Mouse (Mus musculus) heart, embryonic 15.5 days (tissue): Measurements from ENCODE around the gene Thap11. TPM values are rescaled to one million over a fixed set of nuclear protein-coding genes. Genes with fewer than 3 reads are reported as not detected.

Experiments used
- ATAC-seq: fragments of 200-750 bp; cut with Nextera tagmentation; replicated peaks from 2 replicates; pipeline ENCODE4 v1.8.0; 2017; ENCODE audit warnings: low read depth, moderate TSS enrichment; ENCODE audit not compliant: insufficient number of reproducible peaks, insufficient read depth, low FRiP score
- H3K27ac ChIP-seq: fragments of 300-500 bp; sonication (generic); 2 replicates; pipeline ENCODE4 v1.5.1; 2015; ENCODE audit warnings: mild to moderate bottlenecking, inconsistent platforms
- H3K27me3 ChIP-seq: fragments of 300-500 bp; sonication (generic); 2 replicates; pipeline ENCODE4 v1.6.1; 2015; ENCODE audit warnings: inconsistent platforms
- H3K36me3 ChIP-seq: fragments of 300-500 bp; sonication (generic); 2 replicates; pipeline ENCODE4 v1.6.1; 2015; ENCODE audit warnings: mild to moderate bottlenecking, inconsistent platforms
- H3K4me1 ChIP-seq: fragments of 300-500 bp; sonication (generic); replicated peaks from 2 replicates; pipeline ENCODE4 v1.6.1; 2015; ENCODE audit warnings: inconsistent platforms
- H3K4me2 ChIP-seq: fragments of 300-500 bp; sonication (generic); 2 replicates; pipeline ENCODE4 v1.6.1; 2015; ENCODE audit warnings: inconsistent platforms, mild to moderate bottlenecking, moderate library complexity
- H3K4me3 ChIP-seq: fragments of 300-500 bp; sonication (generic); 2 replicates; pipeline ENCODE4 v1.5.1; 2015; ENCODE audit warnings: mild to moderate bottlenecking, inconsistent platforms
- H3K9ac ChIP-seq: fragments of 300-500 bp; sonication (generic); 2 replicates; pipeline ENCODE4 v1.6.1; 2015; ENCODE audit warnings: mild to moderate bottlenecking, inconsistent platforms
- H3K9me3 ChIP-seq: fragments of 300-500 bp; sonication (generic); replicated peaks from 2 replicates; pipeline ENCODE4 v1.6.1; 2016; ENCODE audit warnings: inconsistent platforms
- WGBS: fragments of 180-500 bp; shearing (Covaris S2); methylation state at CpG from one replicate; pipeline ENCODE4 v1.1.7; 2015; ENCODE audit warnings: mixed read lengths; 5-methylcytosine and 5-hydroxymethylcytosine counted together
- polyA plus RNA-seq: library from polyadenylated mRNA; unstranded; fragments of >200 nt; fragmentation: Nextera tagmentation; extraction: Ambion mirVana; gene quantifications from 2 replicates; pipeline ENCODE4 v1.2.1, GENCODE M21; 2015

Thap11 gene
- polyA plus RNA-seq, 1 experiment from 2014 or later: 44.7 TPM

GRCm38 (mm10) chr8:105874301-105874700 lies 19.4 kb downstream of the Thap11 start:
- WGBS: 40% methylated on average over 6 of the region's 6 CpGs
- H3K9ac ChIP-seq: no peak overlapping the region
- H3K27me3 ChIP-seq: no peaks in the 10 kb centered on the region
- no peaks in the 10 kb centered on the region for H3K9me3 ChIP-seq
- ATAC-seq: peak; percentile 72; the same call in 1 of the 2 replicates
- peaks cover 43% of the 10 kb centered on the region for H3K36me3 ChIP-seq
- no peak overlapping the region for H3K4me3 ChIP-seq
- peak overlapping the region; percentile 75 for H3K27ac ChIP-seq
- H3K4me2 ChIP-seq: peak overlapping the region; percentile 13
- H3K4me1 ChIP-seq: peaks cover 27% of the 10 kb centered on the region

- Histone ChIP-seq H3K9me3 (no peaks in the 10 kb centered on the region), H3K27me3 (no peaks in the 10 kb centered on the region), H3K27ac (peak within 1 kb of the TSS; percentile 76), H3K4me1 (peaks cover 18% of the 10 kb centered on the region), H3K4me2 (peak within 1 kb of the TSS; percentile 85), H3K36me3 (peaks cover 53% of the 10 kb centered on the region), H3K9ac (peak within 1 kb of the TSS; percentile 96), H3K4me3 (peak within 1 kb of the TSS; percentile 97)
- WGBS: under 1% methylated on average over 45 of the region's 45 CpGs
- peak; percentile 75 for ATAC-seq
Observed at GRCm38 (mm10) chr8:105880754-105881520, 26.0 kb downstream of the Thap11 start, which contains the start of gene Edc4. Edc4 (plus strand) TSS chr8:105880881.

- Histone ChIP-seq H3K4me1 (peaks cover 6% of the 10 kb centered on the region), H3K9ac (no peak overlapping the region), H3K27me3 (no peaks in the 10 kb centered on the region), H3K27ac (no peak overlapping the region), H3K4me2 (no peak overlapping the region), H3K4me3 (no peak overlapping the region), H3K9me3 (no peaks in the 10 kb centered on the region), H3K36me3 (peaks cover 78% of the 10 kb centered on the region)
- WGBS: 91% methylated on average over 12 of the region's 12 CpGs
- ATAC-seq: no peak
Observed at GRCm38 (mm10) chr8:105889756-105890465, 35.0 kb downstream of the Thap11 start.

- Histone ChIP-seq H3K4me3 (no peak overlapping the region), H3K27ac (no peak overlapping the region), H3K27me3 (no peaks in the 10 kb centered on the region), H3K9ac (no peak overlapping the region), H3K4me2 (no peak overlapping the region), H3K9me3 (no peaks in the 10 kb centered on the region), H3K4me1 (peaks cover 6% of the 10 kb centered on the region), H3K36me3 (peaks cover 68% of the 10 kb centered on the region)
- no peak for ATAC-seq
- WGBS: 86% methylated on average over 6 of the region's 6 CpGs
Observed at GRCm38 (mm10) chr8:105890870-105891269, 35.9 kb downstream of the Thap11 start.

GRCm38 (mm10) chr8:105892432-105892831 lies 37.5 kb downstream of the Thap11 start:
- no peak for ATAC-seq
- Histone ChIP-seq H3K27me3 (no peaks in the 10 kb centered on the region), H3K4me2 (no peak overlapping the region), H3K4me1 (peaks cover 6% of the 10 kb centered on the region), H3K9ac (no peak overlapping the region), H3K4me3 (no peak overlapping the region), H3K36me3 (peaks cover 53% of the 10 kb centered on the region), H3K27ac (no peak overlapping the region), H3K9me3 (no peaks in the 10 kb centered on the region)
- 81% methylated on average over 6 of the region's 6 CpGs for WGBS

GRCm38 (mm10) chr8:105893339-105893738 lies 38.4 kb downstream of the Thap11 start, which contains the start of gene Nrn1l:
Nrn1l (plus strand) TSS chr8:105893567.
- Histone ChIP-seq H3K9me3 (no peaks in the 10 kb centered on the region), H3K27me3 (no peaks in the 10 kb centered on the region), H3K4me3 (no peak within 1 kb of the TSS), H3K27ac (peak within 1 kb of the TSS; percentile 54; the same call in 1 of the 2 replicates), H3K4me1 (peaks cover 6% of the 10 kb centered on the region), H3K4me2 (peak within 1 kb of the TSS; percentile 36), H3K36me3 (peaks cover 44% of the 10 kb centered on the region), H3K9ac (0 out of 2 replicates have a peak within 1 kb of the TSS, but pooled peaks have one; percentile 14)
- 9% methylated on average over 11 of the region's 11 CpGs for WGBS
- ATAC-seq: peak; percentile 86

- Histone ChIP-seq H3K4me2 (no peak overlapping the region), H3K9ac (no peak overlapping the region), H3K36me3 (peaks cover 1% of the 10 kb centered on the region; the same call in 1 of the 2 replicates), H3K4me3 (no peak overlapping the region), H3K9me3 (no peaks in the 10 kb centered on the region), H3K4me1 (peaks cover 18% of the 10 kb centered on the region), H3K27me3 (no peaks in the 10 kb centered on the region), H3K27ac (no peak overlapping the region)
- WGBS: 63% methylated on average over 9 of the region's 9 CpGs
- ATAC-seq: no peak
Observed at GRCm38 (mm10) chr8:105897801-105898480, 43.0 kb downstream of the Thap11 start.

GRCm38 (mm10) chr8:105900180-105900940 lies 45.4 kb downstream of the Thap11 start, which contains the start of gene Pskh1:
Pskh1 (plus strand) TSS chr8:105900441.
- no peaks in the 10 kb centered on the region for H3K27me3 ChIP-seq
- H3K4me1 ChIP-seq: peaks cover 12% of the 10 kb centered on the region
- H3K9me3 ChIP-seq: no peaks in the 10 kb centered on the region
- ATAC-seq: peak; percentile 95
- peak within 1 kb of the TSS; percentile 93 for H3K27ac ChIP-seq
- H3K4me3 ChIP-seq: peak within 1 kb of the TSS; percentile 97
- no peaks in the 10 kb centered on the region for H3K36me3 ChIP-seq
- H3K4me2 ChIP-seq: peak within 1 kb of the TSS; percentile 70
- H3K9ac ChIP-seq: peak within 1 kb of the TSS; percentile 99
- WGBS: under 1% methylated on average over 68 of the region's 68 CpGs

GRCm38 (mm10) chr8:105900941-105901616 lies 46.1 kb downstream of the Thap11 start:
- Histone ChIP-seq H3K9me3 (no peaks in the 10 kb centered on the region), H3K36me3 (no peaks in the 10 kb centered on the region), H3K27me3 (no peaks in the 10 kb centered on the region), H3K4me2 (peak overlapping the region; percentile 70), H3K4me3 (peak overlapping the region; percentile 97), H3K9ac (peak overlapping the region; percentile 99), H3K4me1 (peaks cover 12% of the 10 kb centered on the region), H3K27ac (peak overlapping the region; percentile 93)
- no peak for ATAC-seq
- 26% methylated on average over 16 of the region's 16 CpGs for WGBS
